Mouse (Mus musculus) MEL (cell line): ENCODE data around the gene Chrne. TPM values are rescaled to one million over a fixed set of nuclear protein-coding genes. Genes with fewer than 3 reads are reported as not detected.

ENCODE experiments used
- DNase-seq: peaks from one replicate; pipeline ENCODE4 v3.0.0; 2011; ENCODE audit warnings: low read depth, low spot score
- H3K27ac ChIP-seq: 2 replicates; pipeline ENCODE4 v1.5.1; 2012; ENCODE audit warnings: low read depth, mild to moderate bottlenecking, control low read depth, low read length, moderate library complexity; ENCODE audit not compliant: control insufficient read depth
- H3K27me3 ChIP-seq, 2 experiments: fragments of 150-350 bp in 1 of 2; sonication (generic) in 1 of 2; 2 replicates each; pipeline ENCODE4 v1.6.1; 2012; ENCODE audit warnings: low read length in 2 of 2, mild to moderate bottlenecking in 2 of 2, improper control_type of control experiment in 1 of 2, moderate library complexity in 1 of 2; ENCODE audit not compliant: insufficient read depth in 2 of 2, control insufficient read depth in 1 of 2
- H3K36me3 ChIP-seq, 2 experiments: 2 replicates each; pipeline ENCODE4 v1.6.1; 2012 to 2014; ENCODE audit warnings: low read length in 2 of 2, improper control_type of control experiment in 1 of 2, inconsistent platforms in 1 of 2, mild to moderate bottlenecking in 1 of 2; ENCODE audit not compliant: insufficient read depth in 2 of 2, control insufficient read depth in 1 of 2
- H3K4me1 ChIP-seq, 2 experiments: fragments of 150-350 bp in 1 of 2; sonication (generic) in 1 of 2; 2 replicates each; pipeline ENCODE4 v1.6.1; 2012; ENCODE audit warnings: low read length in 2 of 2, improper control_type of control experiment in 1 of 2, mild to moderate bottlenecking in 1 of 2; ENCODE audit not compliant: insufficient read depth in 2 of 2, control insufficient read depth in 1 of 2
- H3K4me3 ChIP-seq, 2 experiments: fragments of 150-350 bp in 1 of 2; sonication (generic) in 1 of 2; 2 replicates each; pipeline ENCODE4 v1.5.1; 2012; ENCODE audit warnings: low read depth in 2 of 2, low read length in 2 of 2, mild to moderate bottlenecking in 2 of 2, moderate library complexity in 2 of 2, control low read depth in 1 of 2, improper control_type of control experiment in 1 of 2; ENCODE audit not compliant: control insufficient read depth in 1 of 2, insufficient read depth in 1 of 2
- H3K79me2 ChIP-seq: 2 replicates; pipeline ENCODE4 v1.6.1; 2012; ENCODE audit warnings: mild to moderate bottlenecking, low read length, moderate library complexity; ENCODE audit not compliant: control insufficient read depth, poor library complexity, insufficient read depth
- H3K9ac ChIP-seq: 2 replicates; pipeline ENCODE4 v1.6.1; 2012; ENCODE audit warnings: low read depth, mild to moderate bottlenecking, control low read depth, low read length, moderate library complexity; ENCODE audit not compliant: control insufficient read depth, poor library complexity, severe bottlenecking
- H3K9me3 ChIP-seq: fragments of 150-350 bp; sonication (generic); replicated peaks from 2 replicates; pipeline ENCODE4 v1.6.1; 2012; ENCODE audit warnings: mild to moderate bottlenecking, low read length, improper control_type of control experiment, moderate library complexity; ENCODE audit not compliant: insufficient read depth
- BHLHE40 ChIP-seq: IDR thresholded peaks from 2 replicates; pipeline ENCODE4 v1.6.1; 2012; ENCODE audit warnings: low read depth, mild to moderate bottlenecking, inconsistent platforms, low read length, improper control_type of control experiment, borderline replicate concordance
- CHD1 ChIP-seq: IDR thresholded peaks from 2 replicates; pipeline ENCODE4 v1.6.1; 2012; ENCODE audit warnings: low read depth, mild to moderate bottlenecking, inconsistent platforms, low read length, improper control_type of control experiment
- CTCF ChIP-seq, 3 experiments: IDR thresholded peaks in 2 of 3; conservative IDR thresholded peaks in 1 of 3; 2 replicates each; pipeline ENCODE4 v1.5.1; 2011 to 2012; ENCODE audit warnings: low read length in 3 of 3, low read depth in 2 of 3, mild to moderate bottlenecking in 2 of 3, improper control_type of control experiment in 1 of 3, inconsistent platforms in 1 of 3, mixed read lengths in 1 of 3, moderate library complexity in 1 of 3; ENCODE audit not compliant: control insufficient read depth in 1 of 3, insufficient read depth in 1 of 3, poor library complexity in 1 of 3, severe bottlenecking in 1 of 3
- E2F4 ChIP-seq: IDR thresholded peaks from 2 replicates; pipeline ENCODE4 v1.6.1; 2011; ENCODE audit warnings: low read depth, low read length, improper control_type of control experiment, borderline replicate concordance
- ELF1 ChIP-seq: IDR thresholded peaks from 2 replicates; pipeline ENCODE4 v1.6.1; 2014; ENCODE audit warnings: low read depth, mild to moderate bottlenecking, inconsistent platforms, low read length, improper control_type of control experiment, moderate library complexity
- EP300 ChIP-seq, 2 experiments: IDR thresholded peaks; 2 replicates each; pipeline ENCODE4 v1.6.1; 2011; ENCODE audit warnings: improper control_type of control experiment in 2 of 2, low read length in 2 of 2, low read depth in 1 of 2, mild to moderate bottlenecking in 1 of 2
- GABPA ChIP-seq: IDR thresholded peaks from 2 replicates; pipeline ENCODE4 v1.6.1; 2012; ENCODE audit warnings: low read depth, mild to moderate bottlenecking, inconsistent platforms, low read length, improper control_type of control experiment, moderate library complexity
- GATA1 ChIP-seq: IDR thresholded peaks from 2 replicates; pipeline ENCODE4 v1.6.1; 2011; ENCODE audit warnings: low read depth, low read length, improper control_type of control experiment
- HCFC1 ChIP-seq: IDR thresholded peaks from 2 replicates; pipeline ENCODE4 v1.6.1; 2012; ENCODE audit warnings: low read depth, mild to moderate bottlenecking, inconsistent platforms, low read length, improper control_type of control experiment, moderate library complexity
- JUND ChIP-seq: IDR thresholded peaks from 2 replicates; pipeline ENCODE4 v1.6.1; 2011; ENCODE audit warnings: low read depth, mild to moderate bottlenecking, improper control_type of control experiment, low read length
- MAZ ChIP-seq: IDR thresholded peaks from 2 replicates; pipeline ENCODE4 v1.6.1; 2012; ENCODE audit warnings: low read depth, mild to moderate bottlenecking, inconsistent platforms, low read length, improper control_type of control experiment
- MEF2A ChIP-seq: IDR thresholded peaks from 2 replicates; pipeline ENCODE4 v1.6.1; 2014; ENCODE audit warnings: low read depth, mild to moderate bottlenecking, inconsistent platforms, low read length, improper control_type of control experiment; ENCODE audit not compliant: poor library complexity, insufficient replicate concordance, severe bottlenecking; ENCODE audit errors: extremely low read depth
- MXI1 ChIP-seq: IDR thresholded peaks from 2 replicates; pipeline ENCODE4 v1.6.1; 2011; ENCODE audit warnings: mild to moderate bottlenecking, low read depth, low read length, improper control_type of control experiment
- NELFE ChIP-seq: IDR thresholded peaks from 2 replicates; pipeline ENCODE4 v1.6.1; 2011; ENCODE audit warnings: low read depth, low read length, improper control_type of control experiment
- NRF1 ChIP-seq: IDR thresholded peaks from 2 replicates; pipeline ENCODE4 v1.6.1; 2014; ENCODE audit warnings: low read depth, mild to moderate bottlenecking, inconsistent platforms, low read length, improper control_type of control experiment, moderate library complexity; ENCODE audit not compliant: poor library complexity, insufficient read depth, severe bottlenecking
- POLR2A ChIP-seq, 2 experiments: IDR thresholded peaks; 2 replicates each; pipeline ENCODE4 v1.6.1; 2011 to 2012; ENCODE audit warnings: low read length in 2 of 2, mild to moderate bottlenecking in 2 of 2, control low read depth in 1 of 2, improper control_type of control experiment in 1 of 2, low read depth in 1 of 2, moderate library complexity in 1 of 2; ENCODE audit not compliant: control insufficient read depth in 1 of 2, insufficient read depth in 1 of 2, poor library complexity in 1 of 2
- POLR2AphosphoS2 ChIP-seq: IDR thresholded peaks from 2 replicates; pipeline ENCODE4 v1.6.1; 2011; ENCODE audit warnings: low read length, improper control_type of control experiment
- SMC3 ChIP-seq: IDR thresholded peaks from 2 replicates; pipeline ENCODE4 v1.6.1; 2011; ENCODE audit warnings: low read depth, low read length, improper control_type of control experiment
- TBP ChIP-seq: IDR thresholded peaks from 2 replicates; pipeline ENCODE4 v1.8.0; 2011; ENCODE audit warnings: low read depth, low read length, improper control_type of control experiment
- TCF12 ChIP-seq: IDR thresholded peaks from 2 replicates; pipeline ENCODE4 v1.6.1; 2014; ENCODE audit warnings: low read depth, mild to moderate bottlenecking, inconsistent platforms, low read length, improper control_type of control experiment, moderate library complexity
- UBTF ChIP-seq: IDR thresholded peaks from 2 replicates; pipeline ENCODE4 v1.6.1; 2012; ENCODE audit warnings: low read depth, mild to moderate bottlenecking, inconsistent platforms, low read length, improper control_type of control experiment, moderate library complexity, borderline replicate concordance; ENCODE audit not compliant: insufficient read depth
- USF2 ChIP-seq, 2 experiments: IDR thresholded peaks; 2 replicates each; pipeline ENCODE4 v1.6.1; 2011 to 2012; ENCODE audit warnings: improper control_type of control experiment in 2 of 2, low read length in 2 of 2, borderline replicate concordance in 1 of 2, inconsistent platforms in 1 of 2, low read depth in 1 of 2, mild to moderate bottlenecking in 1 of 2; ENCODE audit not compliant: insufficient read depth in 1 of 2
- ZC3H11A ChIP-seq: IDR thresholded peaks from 2 replicates; pipeline ENCODE4 v1.6.1; 2012; ENCODE audit warnings: low read depth, mild to moderate bottlenecking, inconsistent platforms, low read length, improper control_type of control experiment
- ZMIZ1 ChIP-seq: IDR thresholded peaks from 2 replicates; pipeline ENCODE4 v1.6.1; 2012; ENCODE audit warnings: low read depth, mild to moderate bottlenecking, inconsistent platforms, low read length, improper control_type of control experiment, moderate library complexity
- ZNF384 ChIP-seq: IDR thresholded peaks from 2 replicates; pipeline ENCODE4 v1.6.1; 2012; ENCODE audit warnings: low read depth, mild to moderate bottlenecking, inconsistent platforms, low read length, improper control_type of control experiment
- polyA plus RNA-seq, 2 experiments: library from polyadenylated mRNA; stranded (reverse) in 1 of 2; unstranded in 1 of 2; fragments of >175 nt in 1 of 2; fragments of >200 nt in 1 of 2; gene quantifications; 2 replicates each; pipeline versions ENCODE4 v1.2.1 to v1.2.4; 2012; ENCODE audit warnings: low replicate concordance in 2 of 2, low read depth in 1 of 2; ENCODE audit not compliant: insufficient read length in 2 of 2, insufficient read depth in 1 of 2, missing spikeins in 1 of 2
- total RNA-seq: library from RNA; depleted of rRNA; stranded (reverse); fragments of 300-350 nt; gene quantifications from 2 replicates; pipeline ENCODE4 v1.2.3, GENCODE M21; 2012

Gene Chrne
- total and polyA plus RNA-seq, 3 experiments, result 0.33 to 0.54 TPM; not detected in 1

GRCm38 (mm10) chr11:70615074-70615473, 3.9 kb downstream of the Chrne start:
- H3K9ac ChIP-seq, result no peak overlapping the region
- peaks cover 0 to 7% of the 10 kb centered on the region in 2 experiments; a peak in 2 of 4 replicates for H3K36me3 ChIP-seq
- TF ChIP-seq UBTF, result no peak
- no peak for TF ChIP-seq POLR2A (IDR thresholded peaks at IDR 0.05; ENCODE audit: control insufficient read depth in 1 of 2, insufficient read depth in 1 of 2, low read depth in 1 of 2, low read length in 2 of 2, poor library complexity in 1 of 2)
- no peak for TF ChIP-seq BHLHE40
- TF ChIP-seq EP300 (IDR thresholded peaks at IDR 0.05; ENCODE audit: low read depth in 1 of 2, low read length in 2 of 2), result no peak
- TF ChIP-seq ZMIZ1, result no peak
- no peak for TF ChIP-seq E2F4
- no peak for TF ChIP-seq TCF12
- TF ChIP-seq HCFC1, result no peak
- no peak for TF ChIP-seq MXI1
- no peak for TF ChIP-seq SMC3
- TF ChIP-seq CHD1, result no peak
- H3K4me3 ChIP-seq, result no peak overlapping the region
- no peaks in the 10 kb centered on the region for H3K79me2 ChIP-seq
- no peak overlapping the region for H3K27ac ChIP-seq
- peaks cover 0 to 3% of the 10 kb centered on the region in 2 experiments; a peak in 1 of 4 replicates for H3K4me1 ChIP-seq
- no peaks in the 10 kb centered on the region for H3K27me3 ChIP-seq
- H3K9me3 ChIP-seq, result no peaks in the 10 kb centered on the region
- DNase-seq, result peak; percentile 59

GRCm38 (mm10) chr11:70612505-70612904, 6.5 kb downstream of the Chrne start:
- Histone ChIP-seq H3K9ac (no peak overlapping the region), H3K4me3 (no peak overlapping the region)

GRCm38 (mm10) chr11:70610752-70611151, 8.3 kb downstream of the Chrne start:
- no peak overlapping the region for H3K27ac ChIP-seq
- no peaks in the 10 kb centered on the region for H3K27me3 ChIP-seq
- H3K4me3 ChIP-seq, result no peak overlapping the region
- no peak for DNase-seq
- H3K36me3 ChIP-seq, result peaks cover 0 to 8% of the 10 kb centered on the region in 2 experiments; a peak in 2 of 4 replicates
- H3K9me3 ChIP-seq, result no peaks in the 10 kb centered on the region
- H3K4me1 ChIP-seq, result peaks cover 0 to 3% of the 10 kb centered on the region in 2 experiments; a peak in 1 of 4 replicates
- no peak overlapping the region for H3K9ac ChIP-seq
- no peaks in the 10 kb centered on the region for H3K79me2 ChIP-seq
- TF ChIP-seq ELF1, result no peak
- TF ChIP-seq NELFE, result no peak
- TF ChIP-seq CHD1, result no peak
- TF ChIP-seq USF2 (IDR thresholded peaks at IDR 0.05; ENCODE audit: borderline replicate concordance in 1 of 2, insufficient read depth in 1 of 2, low read depth in 1 of 2, low read length in 2 of 2), result no peak
- TF ChIP-seq JUND, result no peak
- TF ChIP-seq MXI1, result no peak
- no peak for TF ChIP-seq MAZ
- TF ChIP-seq SMC3, result peak; percentile 48
- TF ChIP-seq ZNF384, result no peak
- no peak for TF ChIP-seq POLR2A (IDR thresholded peaks at IDR 0.05; ENCODE audit: control insufficient read depth in 1 of 2, insufficient read depth in 1 of 2, low read depth in 1 of 2, low read length in 2 of 2, poor library complexity in 1 of 2)
- 0 out of 2 replicates have a peak, but pooled peaks have one; percentile 6 for TF ChIP-seq ZC3H11A
- TF ChIP-seq POLR2AphosphoS2, result no peak
- no peak for TF ChIP-seq TBP
- no peak for TF ChIP-seq UBTF
- no peak for TF ChIP-seq E2F4
- no peak for TF ChIP-seq GABPA
- no peak for TF ChIP-seq MEF2A
- TF ChIP-seq NRF1, result no peak
- TF ChIP-seq ZMIZ1, result no peak

More at GRCm38 (mm10) chr11:70612505-70612904, 6.5 kb downstream of the Chrne start:
- no peak for DNase-seq
- Histone ChIP-seq H3K27ac (no peak overlapping the region), H3K36me3 (peaks cover 0 to 8% of the 10 kb centered on the region in 2 experiments; a peak in 2 of 4 replicates), H3K9me3 (no peaks in the 10 kb centered on the region), H3K4me1 (peaks cover 0 to 3% of the 10 kb centered on the region in 2 experiments; a peak in 1 of 4 replicates), H3K27me3 (no peaks in the 10 kb centered on the region), H3K79me2 (no peaks in the 10 kb centered on the region)
- TF ChIP-seq CTCF (IDR thresholded peaks at IDR 0.05 in 2 of 3, conservative IDR thresholded peaks at IDR 0.05 in 1 of 3; ENCODE audit: control insufficient read depth in 1 of 3, insufficient read depth in 1 of 3, low read depth in 2 of 3, low read length in 3 of 3, poor library complexity in 1 of 3, severe bottlenecking in 1 of 3), result peak in 2 of 3 experiments; percentile 22 to 34; a peak in 4 of 6 replicates
- no peak for TF ChIP-seq GATA1
